Mouse (Mus musculus) forebrain, embryonic 15.5 days (tissue): Measurements from ENCODE around the gene Chka. TPM values are rescaled to one million over a fixed set of nuclear protein-coding genes. Genes with fewer than 3 reads are reported as not detected.

ENCODE experiments used
- ATAC-seq: fragments of 200-750 bp; cut with Nextera tagmentation; replicated peaks from 2 replicates; pipeline ENCODE4 v1.8.0; 2017; ENCODE audit warnings: mild to moderate bottlenecking, moderate TSS enrichment, moderate library complexity
- H3K27ac ChIP-seq: fragments of 300-500 bp; sonication (generic); replicated peaks from 2 replicates; pipeline ENCODE4 v1.5.1; 2015; ENCODE audit warnings: mild to moderate bottlenecking, inconsistent platforms
- H3K27me3 ChIP-seq: fragments of 300-500 bp; sonication (generic); 2 replicates; pipeline ENCODE4 v1.6.1; 2015; ENCODE audit warnings: inconsistent platforms
- H3K36me3 ChIP-seq: fragments of 300-500 bp; sonication (generic); 2 replicates; pipeline ENCODE4 v1.6.1; 2015; ENCODE audit warnings: mild to moderate bottlenecking, inconsistent platforms
- H3K4me1 ChIP-seq: fragments of 300-500 bp; sonication (generic); 2 replicates; pipeline ENCODE4 v1.6.1; 2015; ENCODE audit warnings: inconsistent platforms
- H3K4me2 ChIP-seq: fragments of 300-500 bp; sonication (generic); replicated peaks from 2 replicates; pipeline ENCODE4 v1.6.1; 2015; ENCODE audit warnings: mild to moderate bottlenecking, inconsistent platforms
- H3K4me3 ChIP-seq: fragments of 300-500 bp; sonication (generic); 2 replicates; pipeline ENCODE4 v1.5.1; 2015; ENCODE audit warnings: mild to moderate bottlenecking, inconsistent platforms
- H3K9ac ChIP-seq: fragments of 300-500 bp; sonication (generic); replicated peaks from 2 replicates; pipeline ENCODE4 v1.6.1; 2015; ENCODE audit warnings: mild to moderate bottlenecking, inconsistent platforms
- H3K9me3 ChIP-seq: fragments of 300-500 bp; sonication (generic); 2 replicates; pipeline ENCODE4 v1.6.1; 2016; ENCODE audit warnings: inconsistent platforms
- WGBS: fragments of 180-500 bp; shearing (Covaris S2); methylation state at CpG from one replicate; pipeline ENCODE4 v1.1.7; 2015; ENCODE audit warnings: mixed read lengths; 5-methylcytosine and 5-hydroxymethylcytosine counted together
- polyA plus RNA-seq: library from polyadenylated mRNA; unstranded; fragments of >200 nt; fragmentation: Nextera tagmentation; extraction: Ambion mirVana; gene quantifications from 2 replicates; pipeline ENCODE4 v1.2.1, GENCODE M21; 2015

Chka gene
- polyA plus RNA-seq, 1 experiment from 2014 or later, result 62.5 TPM

GRCm38 (mm10) chr19:3910206-3910605, 58.6 kb downstream of the Chka start:
- no peak overlapping the region for H3K27ac ChIP-seq
- H3K27me3 ChIP-seq, result no peaks in the 10 kb centered on the region
- no peak overlapping the region for H3K4me2 ChIP-seq
- H3K9me3 ChIP-seq, result no peaks in the 10 kb centered on the region
- no peak overlapping the region for H3K9ac ChIP-seq
- 83% methylated on average over 5 of the region's 5 CpGs for WGBS
- H3K4me1 ChIP-seq, result peaks cover 31% of the 10 kb centered on the region
- no peak for ATAC-seq
- no peak overlapping the region for H3K4me3 ChIP-seq
- H3K36me3 ChIP-seq, result peaks cover 14% of the 10 kb centered on the region

- Histone ChIP-seq H3K36me3 (peaks cover 14% of the 10 kb centered on the region), H3K9me3 (no peaks in the 10 kb centered on the region), H3K4me2 (peak within 1 kb of the TSS; percentile 63), H3K4me1 (peaks cover 19% of the 10 kb centered on the region), H3K27me3 (no peaks in the 10 kb centered on the region), H3K9ac (peak within 1 kb of the TSS; percentile 66), H3K27ac (peak within 1 kb of the TSS; percentile 79), H3K4me3 (peak within 1 kb of the TSS; percentile 66)
- ATAC-seq, result peak; percentile 98
- under 1% methylated on average over 43 of the region's 43 CpGs for WGBS
Measured at GRCm38 (mm10) chr19:3912337-3913204, 61.0 kb downstream of the Chka start, which contains the start of gene Ndufs8. TSS of gene Ndufs8 (minus strand) at chr19:3912774.

GRCm38 (mm10) chr19:3913692-3914091, 62.1 kb downstream of the Chka start:
- Histone ChIP-seq H3K4me1 (peaks cover 19% of the 10 kb centered on the region), H3K9ac (no peak overlapping the region), H3K4me3 (peak overlapping the region; percentile 66), H3K27ac (no peak overlapping the region), H3K4me2 (peak overlapping the region; percentile 63), H3K36me3 (peaks cover 9% of the 10 kb centered on the region), H3K9me3 (no peaks in the 10 kb centered on the region), H3K27me3 (no peaks in the 10 kb centered on the region)
- no peak for ATAC-seq
- 88% methylated on average over 8 of the region's 8 CpGs for WGBS

GRCm38 (mm10) chr19:3914535-3914934, 63.0 kb downstream of the Chka start:
- WGBS, result 97% methylated on average over 5 of the region's 5 CpGs

GRCm38 (mm10) chr19:3916727-3917126, 65.2 kb downstream of the Chka start:
- H3K9me3 ChIP-seq, result no peaks in the 10 kb centered on the region
- H3K4me2 ChIP-seq, result no peak overlapping the region
- no peak overlapping the region for H3K9ac ChIP-seq
- 75% methylated on average over 11 of the region's 11 CpGs for WGBS
- H3K27ac ChIP-seq, result no peak overlapping the region
- H3K4me3 ChIP-seq, result no peak overlapping the region
- H3K36me3 ChIP-seq, result no peaks in the 10 kb centered on the region
- H3K4me1 ChIP-seq, result peaks cover 16% of the 10 kb centered on the region
- H3K27me3 ChIP-seq, result no peaks in the 10 kb centered on the region
- no peak for ATAC-seq

More at GRCm38 (mm10) chr19:3914535-3914934, 63.0 kb downstream of the Chka start:
- Histone ChIP-seq H3K9ac (no peak overlapping the region), H3K4me3 (no peak overlapping the region), H3K4me1 (peaks cover 19% of the 10 kb centered on the region), H3K36me3 (peaks cover 4% of the 10 kb centered on the region; the same call in 1 of the 2 replicates), H3K4me2 (no peak overlapping the region), H3K27me3 (no peaks in the 10 kb centered on the region), H3K9me3 (no peaks in the 10 kb centered on the region), H3K27ac (no peak overlapping the region)
- no peak for ATAC-seq

- Histone ChIP-seq H3K4me1 (no peaks in the 10 kb centered on the region), H3K4me2 (no peak overlapping the region), H3K27me3 (no peaks in the 10 kb centered on the region), H3K9me3 (no peaks in the 10 kb centered on the region), H3K9ac (no peak overlapping the region), H3K27ac (no peak overlapping the region), H3K36me3 (no peaks in the 10 kb centered on the region), H3K4me3 (no peak overlapping the region)
- ATAC-seq, result no peak
Measured at GRCm38 (mm10) chr19:3919928-3920327, 68.4 kb downstream of the Chka start.

GRCm38 (mm10) chr19:3922661-3923371, 71.2 kb downstream of the Chka start:
- Histone ChIP-seq H3K9ac (no peak overlapping the region), H3K36me3 (no peaks in the 10 kb centered on the region), H3K27me3 (no peaks in the 10 kb centered on the region), H3K4me2 (no peak overlapping the region), H3K9me3 (no peaks in the 10 kb centered on the region), H3K4me1 (no peaks in the 10 kb centered on the region), H3K4me3 (no peak overlapping the region), H3K27ac (no peak overlapping the region)
- ATAC-seq, result no peak
- WGBS, result 49% methylated on average over 10 of the region's 10 CpGs

GRCm38 (mm10) chr19:3923586-3923985, 72.0 kb downstream of the Chka start:
- Histone ChIP-seq H3K27me3 (no peaks in the 10 kb centered on the region), H3K9me3 (no peaks in the 10 kb centered on the region), H3K4me1 (no peaks in the 10 kb centered on the region), H3K4me3 (no peak overlapping the region), H3K27ac (no peak overlapping the region), H3K36me3 (no peaks in the 10 kb centered on the region), H3K9ac (no peak overlapping the region), H3K4me2 (no peak overlapping the region)
- ATAC-seq, result no peak
- WGBS, result 63% methylated on average over 13 of the region's 13 CpGs

GRCm38 (mm10) chr19:3924190-3924589, 72.6 kb downstream of the Chka start:
- Histone ChIP-seq H3K9ac (no peak overlapping the region), H3K4me3 (no peak overlapping the region), H3K36me3 (no peaks in the 10 kb centered on the region), H3K27me3 (no peaks in the 10 kb centered on the region), H3K27ac (no peak overlapping the region), H3K4me2 (no peak overlapping the region), H3K9me3 (no peaks in the 10 kb centered on the region), H3K4me1 (peaks cover 4% of the 10 kb centered on the region)
- no peak for ATAC-seq
- WGBS, result 83% methylated on average over 8 of the region's 8 CpGs

GRCm38 (mm10) chr19:3924868-3925267, 73.3 kb downstream of the Chka start:
- ATAC-seq, result no peak
- H3K4me1 ChIP-seq, result peaks cover 9% of the 10 kb centered on the region
- H3K9ac ChIP-seq, result no peak overlapping the region
- H3K4me2 ChIP-seq, result no peak overlapping the region
- 92% methylated on average over 7 of the region's 7 CpGs for WGBS
- no peaks in the 10 kb centered on the region for H3K36me3 ChIP-seq
- no peak overlapping the region for H3K4me3 ChIP-seq
- no peaks in the 10 kb centered on the region for H3K9me3 ChIP-seq
- no peak overlapping the region for H3K27ac ChIP-seq
- H3K27me3 ChIP-seq, result no peaks in the 10 kb centered on the region

GRCm38 (mm10) chr19:3925859-3926258, 74.3 kb downstream of the Chka start:
- Histone ChIP-seq H3K9ac (no peak overlapping the region), H3K36me3 (no peaks in the 10 kb centered on the region), H3K27me3 (no peaks in the 10 kb centered on the region), H3K4me1 (peaks cover 18% of the 10 kb centered on the region), H3K9me3 (no peaks in the 10 kb centered on the region), H3K27ac (no peak overlapping the region), H3K4me2 (no peak overlapping the region), H3K4me3 (no peak overlapping the region)
- 81% methylated on average over 6 of the region's 6 CpGs for WGBS
- no peak for ATAC-seq

- H3K27me3 ChIP-seq, result no peaks in the 10 kb centered on the region
- WGBS, result 81% methylated on average over 3 of the region's 3 CpGs
- no peak for ATAC-seq
Measured at GRCm38 (mm10) chr19:3926279-3926678, 74.7 kb downstream of the Chka start.

More at GRCm38 (mm10) chr19:3926279-3926678, 74.7 kb downstream of the Chka start:
- Histone ChIP-seq H3K4me3 (no peak overlapping the region), H3K4me2 (no peak overlapping the region), H3K27ac (no peak overlapping the region), H3K4me1 (peaks cover 19% of the 10 kb centered on the region), H3K36me3 (no peaks in the 10 kb centered on the region), H3K9me3 (no peaks in the 10 kb centered on the region), H3K9ac (no peak overlapping the region)
